Mouse (Mus musculus): ENCODE results near the gene Hist2h2aa1.

GRCm38 (mm10) chr3:96264404-96264949, 19.2 kb downstream of the Hist2h2aa1 start:
- TF ChIP-seq POLR2A (IDR thresholded peaks at IDR 0.05; ENCODE audit: insufficient read length, low read depth) (no peak), POLR2AphosphoS2 (IDR thresholded peaks at IDR 0.05; ENCODE audit: insufficient read length, low read depth) (no peak), USF1 (IDR thresholded peaks at IDR 0.05; ENCODE audit: low read depth) (no peak), REST (IDR thresholded peaks at IDR 0.05; ENCODE audit: insufficient read depth, insufficient read length) (no peak), E2F4 (IDR thresholded peaks at IDR 0.05; ENCODE audit: insufficient read depth) (no peak), MYOG (IDR thresholded peaks at IDR 0.05; ENCODE audit: control insufficient read depth in 1 of 3, insufficient read depth in 1 of 3, insufficient read length in 2 of 3, low read depth in 2 of 3) (no peak)

All from myocyte (in vitro differentiated cells).